Mouse (Mus musculus) frontal cortex, postnatal 25 days (tissue): ENCODE data around the gene Psmb7.

ENCODE experiments used
- DNase-seq, 2 experiments: peaks; one replicate each; pipeline ENCODE4 v3.0.0; 2022; ENCODE audit warnings: low spot score in 2 of 2

Gene Psmb7

GRCm38 (mm10) chr2:38643625-38644427 lies at the start of gene Psmb7:
Gene Psmb7, minus strand, starts transcription at chr2:38644087.
- DNase-seq = peak; percentile 65 to 73

GRCm38 (mm10) chr2:38691542-38691941 lies 47.7 kb upstream of the Psmb7 start:
- no peak for DNase-seq

GRCm38 (mm10) chr2:38689881-38690280 lies 46.0 kb upstream of the Psmb7 start:
- no peak for DNase-seq

GRCm38 (mm10) chr2:38688791-38689520 lies 45.1 kb upstream of the Psmb7 start:
- DNase-seq = peak in 1 of 2 experiments; percentile 28

- no peak for DNase-seq
These were observed 41.9 kb upstream of the Psmb7 start for GRCm38 (mm10) chr2:38685746-38686145.

- no peak for DNase-seq
These were observed 39.2 kb upstream of the Psmb7 start for GRCm38 (mm10) chr2:38683083-38683482.

GRCm38 (mm10) chr2:38682209-38682608 lies 38.3 kb upstream of the Psmb7 start:
- DNase-seq = no peak

GRCm38 (mm10) chr2:38678947-38679346 lies 35.1 kb upstream of the Psmb7 start:
- DNase-seq = no peak

- DNase-seq = no peak
These were observed 31.6 kb upstream of the Psmb7 start for GRCm38 (mm10) chr2:38675366-38675969.

- no peak for DNase-seq
These were observed 28.6 kb upstream of the Psmb7 start for GRCm38 (mm10) chr2:38672496-38672895.

GRCm38 (mm10) chr2:38668802-38669580 lies 25.1 kb upstream of the Psmb7 start:
- no peak for DNase-seq

GRCm38 (mm10) chr2:38661398-38661797 lies 17.5 kb upstream of the Psmb7 start:
- DNase-seq = no peak

- peak; percentile 27 to 50 for DNase-seq
These were observed 14.5 kb upstream of the Psmb7 start for GRCm38 (mm10) chr2:38658338-38658836.

- DNase-seq = no peak
These were observed 9.8 kb upstream of the Psmb7 start for GRCm38 (mm10) chr2:38653694-38654093.

GRCm38 (mm10) chr2:38653293-38653619 lies 9.4 kb upstream of the Psmb7 start:
- no peak for DNase-seq

GRCm38 (mm10) chr2:38652565-38653292 lies 8.8 kb upstream of the Psmb7 start:
- no peak for DNase-seq

- no peak for DNase-seq
These were observed 8.2 kb upstream of the Psmb7 start for GRCm38 (mm10) chr2:38652098-38652497.

GRCm38 (mm10) chr2:38650340-38650739 lies 6.5 kb upstream of the Psmb7 start:
- no peak for DNase-seq

- no peak for DNase-seq
These were observed 3.8 kb upstream of the Psmb7 start for GRCm38 (mm10) chr2:38647661-38648060.

- no peak for DNase-seq
These were observed 3.3 kb upstream of the Psmb7 start for GRCm38 (mm10) chr2:38647201-38647606.

- peak; percentile 55 to 62 for DNase-seq
These were observed 2.0 kb upstream of the Psmb7 start for GRCm38 (mm10) chr2:38645936-38646335.
